Comparison of ENCODE assay signal across 10 mouse cellular contexts in the genomic region with DNA sequence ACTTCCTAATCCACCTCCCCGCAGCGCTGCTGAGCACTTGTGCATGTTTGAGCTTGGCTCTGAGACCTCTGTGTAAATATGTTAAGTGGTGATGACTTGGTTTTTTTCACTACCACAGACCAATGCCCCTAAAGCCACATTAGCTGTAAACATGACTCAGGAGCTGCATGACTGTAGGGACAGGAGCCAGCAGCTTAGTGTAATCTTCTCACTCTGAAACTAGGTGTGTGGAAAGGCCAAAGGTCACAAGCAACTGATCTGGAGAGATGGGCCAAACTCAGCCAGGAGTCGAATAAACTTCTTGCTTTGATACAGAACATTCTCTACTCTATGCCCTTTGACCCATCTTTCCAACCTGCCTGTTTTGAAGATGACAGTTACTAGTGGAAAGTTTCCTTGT. TPM values are rescaled to one million over a fixed set of nuclear protein-coding genes. Genes with fewer than 3 reads are reported as not detected.
DNase-seq lines count a peak whose midpoint lies in the region; ATAC-seq lines count a peak whose summit lies in the region.
"Had no signal": no experiment of that assay in that cellular context is flagged by ENCODE, and none has a peak within 500 bp of the region (broad histone marks: within the 10 kb centered on the region; RNA-seq: fewer than 3 reads in every experiment).

No protein-coding gene starts in this region.

- no peak overlapping the region for H3K9ac ChIP-seq in liver, embryonic 16.5 days (ENCODE audit: low read depth, low read length)
- H3K9ac ChIP-seq in liver, embryonic 11.5 days (ENCODE audit: low read depth, low read length) = no peak overlapping the region
- H3K9ac ChIP-seq in stomach, embryonic 14.5 days (replicated peaks; ENCODE audit: low read depth, low read length) = no peak overlapping the region
- H3K9ac ChIP-seq: limb, embryonic 15.5 days had no signal

- H3K36me3 ChIP-seq in liver, embryonic 16.5 days (ENCODE audit: control insufficient read depth, insufficient read depth) = no peaks in the 10 kb centered on the region
- peaks cover 2% of the 10 kb centered on the region; the same call in 1 of the 2 replicates for H3K36me3 ChIP-seq in liver, embryonic 11.5 days (ENCODE audit: control insufficient read depth, insufficient read depth, low read length)
- H3K36me3 ChIP-seq in stomach, embryonic 14.5 days (ENCODE audit: control insufficient read depth, insufficient read depth, low read length) = peaks cover 17% of the 10 kb centered on the region

- no peak for DNase-seq in liver, embryonic 11.5 days (ENCODE audit: low spot score)
- DNase-seq in adipocyte (ENCODE audit: low spot score) = peak; percentile 7
- DNase-seq in kidney, adult 9 months = peak; percentile 80
- no peak for DNase-seq in thymus, postnatal 4 days
- no peak for DNase-seq in cerebellum, adult 9-11 months
- DNase-seq: gastrocnemius, postnatal 14 days; heart, postnatal 36 days had no signal

- no peaks in the 10 kb centered on the region for H3K27me3 ChIP-seq in liver, embryonic 16.5 days (ENCODE audit: control insufficient read depth, insufficient read depth, low read depth, low read length)
- no peaks in the 10 kb centered on the region for H3K27me3 ChIP-seq in liver, embryonic 11.5 days (replicated peaks; ENCODE audit: control insufficient read depth, insufficient read depth, low read length)
- no peaks in the 10 kb centered on the region for H3K27me3 ChIP-seq in stomach, embryonic 14.5 days (ENCODE audit: control insufficient read depth, insufficient read depth, low read length)
- H3K27me3 ChIP-seq: limb, embryonic 15.5 days had no signal

- no peak overlapping the region for H3K4me3 ChIP-seq in liver, embryonic 16.5 days (ENCODE audit: low read depth, low read length)
- no peak overlapping the region for H3K4me3 ChIP-seq in liver, embryonic 11.5 days (ENCODE audit: low read depth, low read length)
- H3K4me3 ChIP-seq in stomach, embryonic 14.5 days (ENCODE audit: low read depth, low read length) = no peak overlapping the region
- H3K4me3 ChIP-seq: limb, embryonic 15.5 days had no signal

- peak; percentile 55 for ATAC-seq in liver, embryonic 16.5 days (ENCODE audit: low read depth)
- ATAC-seq in liver, embryonic 11.5 days (replicated peaks; ENCODE audit: low FRiP score) = no peak
- ATAC-seq in stomach, embryonic 14.5 days (ENCODE audit: insufficient number of reproducible peaks, insufficient read depth, low FRiP score, low read depth) = no peak

- H3K4me1 ChIP-seq in liver, embryonic 16.5 days (ENCODE audit: control insufficient read depth, low read depth, low read length) = no peaks in the 10 kb centered on the region
- peaks cover 5% of the 10 kb centered on the region; the same call in 1 of the 2 replicates for H3K4me1 ChIP-seq in liver, embryonic 11.5 days (replicated peaks; ENCODE audit: control insufficient read depth, insufficient read depth, low read length)
- H3K4me1 ChIP-seq in stomach, embryonic 14.5 days (ENCODE audit: control insufficient read depth, insufficient read depth, low read length) = peaks cover 12% of the 10 kb centered on the region; the same call in 1 of the 2 replicates

- H3K9me3 ChIP-seq in liver, embryonic 16.5 days (replicated peaks; ENCODE audit: control insufficient read depth, low read length) = no peaks in the 10 kb centered on the region
- no peaks in the 10 kb centered on the region for H3K9me3 ChIP-seq in liver, embryonic 11.5 days (ENCODE audit: control insufficient read depth, low read length)
- no peaks in the 10 kb centered on the region for H3K9me3 ChIP-seq in stomach, embryonic 14.5 days (ENCODE audit: control insufficient read depth, low read depth, low read length)
- H3K9me3 ChIP-seq: limb, embryonic 15.5 days had no signal

- H3K27ac ChIP-seq in liver, embryonic 16.5 days (ENCODE audit: low read length) = no peak overlapping the region
- H3K27ac ChIP-seq in liver, embryonic 11.5 days (ENCODE audit: low read depth, low read length) = no peak overlapping the region
- H3K27ac ChIP-seq in stomach, embryonic 14.5 days (ENCODE audit: low read length) = peak overlapping the region; percentile 62; the same call in 1 of the 2 replicates
- H3K27ac ChIP-seq: limb, embryonic 15.5 days had no signal

- H3K4me2 ChIP-seq in liver, embryonic 16.5 days (ENCODE audit: low read depth, low read length) = no peak overlapping the region
- H3K4me2 ChIP-seq in liver, embryonic 11.5 days = no peak overlapping the region
- H3K4me2 ChIP-seq in stomach, embryonic 14.5 days (replicated peaks; ENCODE audit: low read depth, low read length) = no peak overlapping the region
- H3K4me2 ChIP-seq: limb, embryonic 15.5 days had no signal

- WGBS in liver, embryonic 16.5 days (ENCODE audit: insufficient replicate concordance) = 51% methylated on average over 3 of the region's 3 CpGs
- WGBS in liver, embryonic 11.5 days = 63% methylated on average over 3 of the region's 3 CpGs
- 54% methylated on average over 3 of the region's 3 CpGs for WGBS in stomach, embryonic 14.5 days

RNA-seq across cellular contexts. Expression of a gene that starts 17.3 kb away (rescaled TPM):
- not detected in 2 replicates for polyA plus RNA-seq in liver, embryonic 16.5 days (2015; fragmentation: Nextera tagmentation; extraction: Ambion mirVana)
- polyA plus RNA-seq in liver, embryonic 11.5 days (2014; fragmentation: Nextera tagmentation; extraction: Ambion mirVana) = not detected in 2 replicates
- not detected in 2 replicates for polyA plus RNA-seq in stomach, embryonic 14.5 days (2014; fragmentation: Nextera tagmentation; extraction: Ambion mirVana)
- polyA plus RNA-seq: limb, embryonic 15.5 days had no signal

RNA-seq across cellular contexts. Expression of a gene that starts 26.7 kb away (rescaled TPM):
- 1.9 and 3.2 TPM in 2 replicates for polyA plus RNA-seq in liver, embryonic 16.5 days (2015; fragmentation: Nextera tagmentation; extraction: Ambion mirVana)
- 3.1 and 3.8 TPM in 2 replicates for polyA plus RNA-seq in liver, embryonic 11.5 days (2014; fragmentation: Nextera tagmentation; extraction: Ambion mirVana)
- 17.6 and 20.1 TPM in 2 replicates for polyA plus RNA-seq in stomach, embryonic 14.5 days (2014; fragmentation: Nextera tagmentation; extraction: Ambion mirVana)

Comparison
In these comparisons a context has a peak if more than half of its experiments do, and no peak if none do; other contexts are left out.
1. DNase-seq: peak in adipocyte (single experiment) and kidney, adult 9 months (single experiment); none in liver, embryonic 11.5 days (single experiment), thymus, postnatal 4 days (single experiment) and cerebellum, adult 9-11 months (single experiment).